Mouse (Mus musculus) left cerebral cortex, adult 8-10 months (tissue): ENCODE measurements around the gene Usp24. TPM values are rescaled to one million over a fixed set of nuclear protein-coding genes. Genes with fewer than 3 reads are reported as not detected.

ENCODE experiments used
- DNase-seq, 2 experiments: peaks; one replicate each; pipeline ENCODE4 v3.0.0; 2022; ENCODE audit warnings: low spot score in 2 of 2
- total RNA-seq, 4 experiments: library from RNA; stranded (reverse); gene quantifications; 2 replicates each; pipeline ENCODE4 v1.2.4; 2022

The Usp24 gene
- total RNA-seq, result 10 to 100 TPM; 40.8 to 46.5 (median 43.4) TPM

DNA sequence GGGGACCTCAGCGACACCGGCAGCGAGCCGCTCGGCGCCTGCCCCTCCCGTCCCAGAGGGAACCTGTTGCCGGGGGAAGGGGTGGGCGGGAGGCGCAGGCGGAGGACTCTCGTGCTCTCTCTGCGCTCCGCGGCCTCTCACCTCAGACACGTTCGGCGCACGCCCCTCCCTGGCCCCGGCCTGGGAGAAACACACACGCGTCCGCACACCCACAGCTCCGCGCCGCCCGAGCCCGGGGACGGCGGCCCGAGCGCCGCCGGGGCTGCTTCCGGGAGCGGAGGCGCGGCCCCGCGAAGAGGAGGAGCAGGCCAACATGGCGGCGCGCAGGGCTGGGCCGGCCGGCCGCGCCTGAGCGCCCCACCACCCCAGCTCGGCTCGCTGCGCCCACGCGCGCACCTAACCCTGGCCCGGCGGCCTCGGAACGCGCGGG is at the start of gene Usp24:
Gene Usp24, plus strand, starts transcription at position 293 of the 430 bp plus-strand sequence.
- DNase-seq, result peak; percentile 50 to 52

DNA sequence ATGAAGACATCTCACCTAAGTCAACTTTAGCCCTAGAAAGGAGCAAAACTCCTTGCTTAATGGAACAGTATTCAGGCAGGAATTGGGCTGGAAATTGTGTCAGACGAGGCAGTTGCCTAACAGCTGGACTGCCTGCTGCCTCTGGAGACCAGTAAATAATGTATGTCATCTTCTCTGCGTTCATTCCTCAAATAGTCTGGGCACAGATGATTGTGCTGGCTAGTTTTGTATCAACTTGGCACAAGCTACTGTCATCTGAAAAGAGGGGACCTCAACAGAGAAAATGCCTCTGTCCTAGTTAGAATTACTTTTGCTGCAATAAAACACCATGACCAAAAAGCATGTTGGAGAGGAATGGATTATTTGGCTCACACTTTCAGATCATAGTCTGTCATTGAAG is 39.1 kb upstream of the Usp24 start:
- no peak for DNase-seq

DNA sequence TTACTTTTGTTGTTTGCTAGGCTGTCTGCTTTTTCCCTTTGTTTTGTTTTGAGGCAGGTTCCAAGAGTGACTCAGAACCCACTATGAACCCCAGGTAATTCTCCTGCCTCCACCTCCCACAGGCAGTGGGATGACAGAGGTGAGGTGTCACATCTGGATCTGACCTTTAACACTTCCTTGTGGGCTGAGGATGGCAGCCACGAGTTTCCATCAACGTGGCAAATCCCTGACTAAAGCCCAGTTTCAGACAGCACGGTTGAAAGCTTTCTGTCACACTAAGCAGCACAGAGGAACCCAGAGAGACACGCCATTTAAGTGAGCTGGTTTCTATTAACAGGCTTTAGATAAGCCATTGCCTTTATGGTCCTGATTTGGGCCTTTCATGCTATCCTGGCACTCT is 36.8 kb upstream of the Usp24 start:
- no peak for DNase-seq

DNA sequence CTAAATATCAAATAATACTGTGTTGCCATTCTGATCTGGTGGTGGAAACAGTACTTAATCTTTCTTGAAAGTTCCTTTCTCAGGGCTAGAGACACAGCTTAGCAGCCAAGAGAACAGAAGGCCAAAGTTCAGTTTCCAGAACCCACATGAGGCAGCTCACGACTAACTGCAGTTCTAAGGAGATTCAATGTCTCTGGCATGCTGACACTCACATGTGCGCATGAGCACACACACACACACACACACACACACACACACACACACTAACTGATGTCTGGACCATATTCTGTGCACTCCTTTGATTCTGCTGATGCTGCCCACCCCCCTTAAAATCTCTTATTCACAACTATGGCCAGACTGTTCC is 34.9 kb upstream of the Usp24 start:
- DNase-seq, result no peak

- peak in 1 of 2 experiments; percentile 29 for DNase-seq
These were observed 34.4 kb upstream of the Usp24 start for GRCm38 (mm10) chr4:106281492-106282122.

GRCm38 (mm10) chr4:106282123-106282510 is 33.9 kb upstream of the Usp24 start:
- no peak for DNase-seq

DNA sequence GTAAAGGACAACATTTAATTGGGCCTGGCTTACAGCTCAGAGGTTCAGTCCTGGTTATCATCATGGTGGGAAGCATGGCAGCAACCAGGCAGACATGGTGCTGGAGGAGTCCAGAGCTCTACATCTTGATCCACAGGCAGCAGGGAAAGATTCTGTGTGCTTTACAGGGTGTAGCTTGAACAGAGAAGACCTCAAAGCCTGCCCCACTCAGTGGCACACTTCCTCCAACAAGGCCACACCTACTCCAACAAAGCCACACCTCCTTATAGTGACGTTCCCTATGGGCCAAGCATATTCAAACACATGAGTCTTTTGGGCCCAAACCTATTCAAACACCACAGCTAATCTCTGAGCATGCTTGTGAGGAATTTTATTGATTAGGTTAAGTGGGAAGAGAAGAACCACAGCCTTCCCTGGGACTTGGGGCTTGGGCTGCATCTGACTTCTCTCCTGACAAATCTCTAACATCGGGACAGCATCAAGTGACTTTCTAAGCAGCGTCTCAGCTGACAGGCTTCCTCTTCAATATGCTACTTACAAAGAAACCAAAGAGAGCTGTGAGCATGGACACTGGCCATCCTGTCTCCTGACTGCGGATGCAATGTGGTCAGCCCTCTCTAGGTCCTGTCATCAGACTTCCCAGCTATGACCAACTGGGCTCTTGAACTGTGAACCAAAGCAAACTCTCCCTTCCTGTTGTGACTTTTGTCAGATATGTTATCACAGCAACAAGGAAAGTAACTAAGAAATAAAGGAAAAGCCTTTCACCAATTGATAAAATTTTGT is 28.9 kb upstream of the Usp24 start:
- no peak for DNase-seq

- DNase-seq, result no peak
These were observed 25.8 kb upstream of the Usp24 start for GRCm38 (mm10) chr4:106290201-106290600.

DNA sequence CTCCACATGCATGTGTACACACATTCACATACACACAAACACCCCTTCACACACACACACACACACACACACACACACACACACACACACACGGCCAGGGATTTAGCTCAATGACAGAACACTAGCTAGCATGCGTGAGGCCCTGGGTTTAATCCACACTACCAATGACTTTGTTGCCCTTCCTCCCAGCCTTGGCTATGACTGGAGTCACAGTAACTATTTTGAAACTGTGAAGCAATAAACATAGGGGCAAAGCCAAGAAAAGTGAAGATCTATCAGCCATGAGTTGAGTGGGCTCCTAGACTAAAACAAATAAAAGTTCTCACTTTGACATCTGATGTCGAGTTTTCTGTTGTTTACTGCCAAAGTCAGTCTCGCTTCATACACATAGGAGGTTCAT is 23.2 kb upstream of the Usp24 start:
- no peak for DNase-seq

DNA sequence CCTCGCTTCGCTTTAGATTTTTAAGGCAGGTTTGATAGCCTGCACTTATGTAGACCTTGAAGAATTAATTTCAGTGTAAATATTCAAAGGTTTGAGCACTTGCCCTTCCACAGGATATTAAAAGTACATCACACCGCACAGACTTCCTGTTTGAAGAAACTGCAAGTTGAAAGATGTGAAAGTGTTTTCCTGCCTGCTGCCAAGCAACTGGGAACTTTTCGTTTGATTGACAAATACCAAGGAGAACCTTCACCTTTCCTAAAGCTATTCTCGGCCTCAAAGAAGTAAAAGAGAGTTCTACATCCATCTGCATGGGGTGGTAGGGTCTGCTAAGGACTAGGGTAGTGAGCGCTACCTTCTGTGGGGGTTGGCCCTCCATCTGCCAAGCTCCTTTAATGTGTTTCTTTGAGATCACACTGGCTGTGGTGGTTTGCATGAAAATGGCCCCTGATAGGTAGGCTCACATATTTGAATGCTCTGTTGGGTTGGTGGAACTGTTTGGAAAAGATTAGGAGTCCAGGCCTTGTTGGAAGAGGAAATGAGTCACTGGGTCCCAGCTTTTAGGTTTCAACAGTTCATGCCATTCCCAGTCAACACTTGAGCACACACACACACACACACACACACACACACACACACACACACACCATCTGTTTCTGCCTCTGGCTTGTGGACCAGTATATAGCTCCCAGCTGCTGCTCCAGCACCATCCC is 22.5 kb upstream of the Usp24 start:
- DNase-seq, result no peak

DNA sequence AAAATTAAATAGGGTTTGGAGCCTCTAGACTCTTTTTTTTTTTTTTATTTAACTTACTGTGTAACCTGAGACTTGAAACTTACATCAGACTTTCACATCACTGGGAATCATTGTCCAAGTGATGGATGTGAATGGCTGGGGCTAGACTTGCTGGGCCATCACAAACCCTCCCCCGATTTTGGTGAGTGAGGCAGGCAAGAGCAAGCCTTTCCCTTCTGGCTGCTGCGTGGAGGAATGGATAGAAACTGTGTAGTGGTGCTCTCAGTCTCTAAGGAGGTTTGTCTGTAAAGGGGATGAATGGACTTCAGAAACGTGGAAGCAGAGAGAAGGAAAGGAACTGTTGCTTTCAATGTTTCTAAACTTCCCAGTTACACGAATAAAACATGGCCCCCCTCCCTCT is 20.3 kb upstream of the Usp24 start:
- no peak for DNase-seq

GRCm38 (mm10) chr4:106296412-106297086 is 19.5 kb upstream of the Usp24 start:
- DNase-seq, result no peak

- DNase-seq, result no peak
These were observed 14.7 kb upstream of the Usp24 start for GRCm38 (mm10) chr4:106301346-106301745.

- DNase-seq, result no peak
These were observed 7.9 kb upstream of the Usp24 start for GRCm38 (mm10) chr4:106308090-106308489.

DNA sequence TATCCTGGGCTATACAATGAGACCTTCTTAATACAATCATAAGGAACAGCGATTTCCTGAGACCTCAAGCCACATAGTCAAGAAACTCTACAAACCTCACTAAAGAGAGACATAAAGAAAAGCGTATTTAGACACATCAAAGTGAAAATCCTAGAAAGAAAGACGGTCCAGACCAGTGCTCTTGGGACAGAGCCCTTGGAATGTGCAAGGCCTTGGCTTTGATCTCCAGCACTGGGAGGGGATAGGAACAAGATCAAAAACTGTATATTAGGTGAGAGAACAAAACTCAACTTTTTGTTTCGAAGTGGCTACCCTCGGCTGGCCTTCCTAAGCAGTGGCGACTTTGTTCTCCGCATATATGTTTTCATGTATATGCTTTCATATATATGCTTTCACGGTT is 3.4 kb upstream of the Usp24 start:
- DNase-seq, result no peak

DNA sequence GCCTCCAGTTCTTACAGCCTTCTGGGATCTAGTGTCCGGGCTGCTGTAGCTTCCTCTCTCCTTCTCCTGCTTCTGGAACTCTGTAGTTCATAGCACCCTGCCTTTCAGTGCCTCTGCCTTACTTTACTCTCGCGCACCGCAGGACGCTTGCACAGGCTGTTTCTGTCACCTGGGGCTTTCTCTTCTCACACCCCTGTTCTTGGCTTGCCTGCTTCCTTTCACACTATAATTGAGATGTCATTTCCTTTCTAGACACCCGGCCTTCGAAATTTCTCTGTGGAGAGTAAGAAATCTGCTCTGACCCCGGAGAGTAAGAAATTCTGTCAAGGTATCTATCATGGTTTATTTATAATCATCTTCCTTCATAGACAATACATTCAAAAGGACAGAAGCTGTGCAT is 2.9 kb upstream of the Usp24 start:
- no peak for DNase-seq

- no peak for DNase-seq
These were observed 2.1 kb upstream of the Usp24 start for GRCm38 (mm10) chr4:106313874-106314273.

- DNase-seq, result no peak
These were observed 1.7 kb upstream of the Usp24 start for GRCm38 (mm10) chr4:106314291-106314690.

GRCm38 (mm10) chr4:106316351-106317178 is 552 bp downstream of the Usp24 start:
- peak; percentile 21 to 32 for DNase-seq

DNA sequence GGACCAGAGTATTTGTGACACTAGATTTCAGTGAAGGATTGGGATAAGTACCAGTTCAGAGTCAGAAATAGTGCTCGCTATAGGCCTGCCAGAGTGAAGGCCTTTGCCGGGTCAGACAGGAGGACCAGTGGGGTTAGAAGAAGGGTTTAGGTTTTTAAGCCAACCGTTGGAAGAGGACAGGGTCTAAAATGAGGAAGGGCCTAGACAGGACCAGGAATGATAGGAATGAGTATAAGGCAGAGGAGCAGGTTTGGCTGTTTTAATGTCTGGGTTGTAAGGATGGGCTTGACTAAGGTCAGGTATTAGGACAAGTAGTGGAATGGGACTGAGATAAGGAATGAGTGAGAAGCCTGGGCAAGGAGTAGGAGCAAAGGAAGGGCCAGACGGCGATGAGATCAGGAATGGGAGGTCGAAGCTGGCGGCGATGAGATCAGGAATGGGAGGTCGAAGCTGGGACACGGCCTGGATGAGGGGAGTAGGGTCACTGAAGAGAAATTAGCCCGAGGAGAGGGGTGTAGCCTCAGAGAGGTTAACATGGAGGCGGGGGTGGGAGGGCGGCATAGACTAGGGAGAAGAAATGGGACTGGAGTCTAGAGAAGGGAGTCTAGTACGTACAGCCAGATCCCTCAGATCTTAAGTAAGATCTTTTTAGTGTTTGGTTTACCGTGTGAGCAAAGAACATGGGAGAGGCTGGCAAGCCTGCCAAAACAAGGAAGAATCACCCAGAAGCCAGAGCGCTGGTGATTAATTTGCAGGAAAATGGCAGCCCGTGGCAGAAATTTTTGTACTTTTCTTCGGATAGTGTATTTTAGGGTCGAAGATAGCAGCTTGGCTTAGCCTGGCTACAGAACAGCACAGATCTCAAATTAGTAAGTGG is 1.4 kb downstream of the Usp24 start:
- peak in 1 of 2 experiments; percentile 22 for DNase-seq
